Comparison of ENCODE assay signal across 16 mouse cellular contexts in the genomic region with DNA sequence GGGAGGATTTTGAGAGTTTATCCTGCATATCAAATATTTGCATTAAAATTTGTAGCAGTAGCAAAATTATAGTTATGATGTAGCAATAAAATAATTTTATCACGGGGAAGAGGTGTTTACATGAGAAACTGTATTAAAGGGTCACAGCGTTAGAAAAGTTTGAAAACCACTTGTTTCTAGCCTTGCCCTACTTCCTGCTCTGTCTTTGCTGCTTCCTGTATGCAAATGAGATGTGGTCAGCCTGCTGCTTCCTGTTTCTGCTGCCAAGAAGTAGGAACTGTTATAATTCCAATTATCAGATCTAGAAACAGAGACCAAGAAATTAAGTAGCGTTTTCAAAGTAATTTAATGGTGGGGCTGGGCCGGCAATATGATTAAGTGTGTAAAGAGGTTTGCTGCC.
A peak's percentile ranks its signal among the peaks of the same experiment; 100 is the strongest.
DNase-seq lines count a peak whose midpoint lies in the region; ATAC-seq and TF ChIP-seq lines count a peak whose summit lies in the region.
"Had no signal": no experiment of that assay in that cellular context is flagged by ENCODE, and none has a peak within 500 bp of the region (broad histone marks: within the 10 kb centered on the region; RNA-seq: fewer than 3 reads in every experiment).

No protein-coding gene starts in this region.

- no peak overlapping the region for H3K4me2 ChIP-seq in intestine, postnatal 0 days (replicated peaks; ENCODE audit: low read depth)
- H3K4me2 ChIP-seq: heart, embryonic 13.5 days; hindbrain, embryonic 13.5 days; midbrain, embryonic 13.5 days had no signal

- H3K27me3 ChIP-seq in intestine, postnatal 0 days (replicated peaks; ENCODE audit: control insufficient read depth, insufficient read depth, low read length) = no peaks in the 10 kb centered on the region

- 72% methylated on average over 4 of the region's 4 CpGs for WGBS in intestine, postnatal 0 days

- no peaks in the 10 kb centered on the region for H3K36me3 ChIP-seq in intestine, postnatal 0 days (ENCODE audit: control insufficient read depth, insufficient read depth)
- H3K36me3 ChIP-seq: heart, embryonic 13.5 days; hindbrain, embryonic 13.5 days; midbrain, embryonic 13.5 days had no signal

- no peaks in the 10 kb centered on the region for H3K9me3 ChIP-seq in intestine, postnatal 0 days (ENCODE audit: control insufficient read depth)
- H3K9me3 ChIP-seq: heart, embryonic 13.5 days; hindbrain, embryonic 13.5 days; midbrain, embryonic 13.5 days had no signal

- H3K9ac ChIP-seq in intestine, postnatal 0 days (ENCODE audit: low read depth, low read length) = no peak overlapping the region
- H3K9ac ChIP-seq: forebrain, postnatal 0 days; heart, embryonic 13.5 days; hindbrain, embryonic 13.5 days; midbrain, embryonic 13.5 days had no signal

- intact Hi-C loops in heart, postnatal 25 days (cut with DNase I) = no loop called here

- H3K4me1 ChIP-seq in intestine, postnatal 0 days (replicated peaks; ENCODE audit: control insufficient read depth, insufficient read depth, low read length) = no peaks in the 10 kb centered on the region; the same call in 1 of the 2 replicates
- H3K4me1 ChIP-seq: heart, embryonic 13.5 days had no signal

- H3K4me3 ChIP-seq in intestine, postnatal 0 days (ENCODE audit: low read depth, low read length) = no peak overlapping the region
- H3K4me3 ChIP-seq: heart, embryonic 13.5 days; hindbrain, embryonic 13.5 days; midbrain, embryonic 13.5 days had no signal

- no peak for TF ChIP-seq CTCF in intestine, postnatal 0 days (IDR thresholded peaks at IDR 0.05; ENCODE audit: low read depth)

- H3K27ac ChIP-seq in intestine, postnatal 0 days (ENCODE audit: low read depth, low read length) = no peak overlapping the region
- H3K27ac ChIP-seq: heart, embryonic 13.5 days; hindbrain, embryonic 13.5 days; midbrain, embryonic 13.5 days had no signal

- ATAC-seq in CD4-positive, CD25-positive, alpha-beta regulatory T cell, adult 4 months = peak; percentile 96
- peak; percentile 90 for ATAC-seq in granulocyte monocyte progenitor cell, adult 5-6 weeks (replicated peaks; ENCODE audit: poor library complexity, severe bottlenecking)
- ATAC-seq in intestine, postnatal 0 days = no peak
- ATAC-seq: forebrain, postnatal 0 days; midbrain, embryonic 13.5 days had no signal

- peak; percentile 26 for DNase-seq in lung, postnatal 25 days (ENCODE audit: low spot score)
- no peak for DNase-seq in lung, postnatal 14 days
- DNase-seq in naive thymus-derived CD4-positive, alpha-beta T cell, adult 2 months (ENCODE audit: low read depth) = peak; percentile 61
- DNase-seq in heart, postnatal 25 days (ENCODE audit: low spot score) = no peak
- DNase-seq in layer of hippocampus, postnatal 10 days (ENCODE audit: low spot score in 2 of 2) = no peak
- DNase-seq: adrenal gland, postnatal 25 days; embryo, embryonic 11 days; forebrain, postnatal 0 days; gastrocnemius, postnatal 10 days; right cerebral cortex, postnatal 4 days had no signal

Comparison
In these comparisons a context has a peak if more than half of its experiments do, and no peak if none do; other contexts are left out.
1. DNase-seq: peak in lung, postnatal 25 days (single experiment) and naive thymus-derived CD4-positive, alpha-beta T cell, adult 2 months (single experiment); none in lung, postnatal 14 days (single experiment), heart, postnatal 25 days (single experiment) and layer of hippocampus, postnatal 10 days (0 of 2).